Mouse (Mus musculus) hindbrain, postnatal 0 days (tissue): ENCODE measurements around the gene Abcc1. TPM values are rescaled to one million over a fixed set of nuclear protein-coding genes. Genes with fewer than 3 reads are reported as not detected.
A peak's percentile ranks its signal among the peaks of the same experiment; 100 is the strongest.

Source experiments
- ATAC-seq: fragments of 200-750 bp; cut with Nextera tagmentation; 2 replicates; pipeline ENCODE4 v1.8.0; 2017; ENCODE audit warnings: mild to moderate bottlenecking, moderate TSS enrichment, moderate library complexity
- DNase-seq: peaks from one replicate; pipeline ENCODE4 v3.0.0-alpha.2; 2015; ENCODE audit warnings: low spot score
- H3K27ac ChIP-seq: fragments of 300-500 bp; sonication (generic); 2 replicates; pipeline ENCODE4 v1.5.1; 2014; ENCODE audit warnings: mild to moderate bottlenecking
- H3K27me3 ChIP-seq: fragments of 300-500 bp; sonication (generic); 2 replicates; pipeline ENCODE4 v1.6.1; 2014; ENCODE audit warnings: low read length, mixed read lengths; ENCODE audit not compliant: insufficient read depth
- H3K36me3 ChIP-seq: fragments of 300-500 bp; sonication (generic); 2 replicates; pipeline ENCODE4 v1.6.1; 2014; ENCODE audit warnings: low read length, mixed read lengths; ENCODE audit not compliant: insufficient read depth
- H3K4me1 ChIP-seq: fragments of 300-500 bp; sonication (generic); 2 replicates; pipeline ENCODE4 v1.6.1; 2014; ENCODE audit warnings: antibody characterized with exemption, low read length, mixed read lengths; ENCODE audit not compliant: insufficient read depth
- H3K4me2 ChIP-seq: fragments of 300-500 bp; sonication (generic); 2 replicates; pipeline ENCODE4 v1.6.1; 2014; ENCODE audit warnings: low read depth, mild to moderate bottlenecking, low read length, moderate library complexity, mixed read lengths
- H3K4me3 ChIP-seq: fragments of 300-500 bp; sonication (generic); 2 replicates; pipeline ENCODE4 v1.5.1; 2014; ENCODE audit warnings: low read length
- H3K9ac ChIP-seq: fragments of 300-500 bp; sonication (generic); replicated peaks from 2 replicates; pipeline ENCODE4 v1.6.1; 2014; ENCODE audit warnings: mild to moderate bottlenecking, low read length, moderate library complexity, mixed read lengths
- H3K9me3 ChIP-seq: fragments of 300-500 bp; sonication (generic); 2 replicates; pipeline ENCODE4 v1.6.1; 2016; ENCODE audit warnings: low read length, mixed read lengths
- CTCF ChIP-seq: IDR thresholded peaks from 2 replicates; pipeline ENCODE4 v1.5.1; 2016; ENCODE audit warnings: antibody characterized with exemption, control low read depth, low read depth
- WGBS: fragments of 180-500 bp; shearing (Covaris S2); extraction: QIAGEN DNeasy Blood & Tissue Kit; methylation state at CpG from one replicate; pipeline ENCODE4 v1.1.7; 2014; 5-methylcytosine and 5-hydroxymethylcytosine counted together
- polyA plus RNA-seq: library from polyadenylated mRNA; unstranded; fragments of >200 nt; fragmentation: Nextera tagmentation; extraction: Ambion mirVana; gene quantifications from 2 replicates; pipeline ENCODE4 v1.2.1, GENCODE M21; 2015
- total RNA-seq: library from RNA; depleted of rRNA; stranded (reverse); fragments of >200 nt; gene quantifications from 2 replicates; pipeline ENCODE4 v1.2.3, GENCODE M21; 2014

The Abcc1 gene
- total and polyA plus RNA-seq, 2 experiments from 2014 or later: 9.1 to 15.2 TPM

DNA sequence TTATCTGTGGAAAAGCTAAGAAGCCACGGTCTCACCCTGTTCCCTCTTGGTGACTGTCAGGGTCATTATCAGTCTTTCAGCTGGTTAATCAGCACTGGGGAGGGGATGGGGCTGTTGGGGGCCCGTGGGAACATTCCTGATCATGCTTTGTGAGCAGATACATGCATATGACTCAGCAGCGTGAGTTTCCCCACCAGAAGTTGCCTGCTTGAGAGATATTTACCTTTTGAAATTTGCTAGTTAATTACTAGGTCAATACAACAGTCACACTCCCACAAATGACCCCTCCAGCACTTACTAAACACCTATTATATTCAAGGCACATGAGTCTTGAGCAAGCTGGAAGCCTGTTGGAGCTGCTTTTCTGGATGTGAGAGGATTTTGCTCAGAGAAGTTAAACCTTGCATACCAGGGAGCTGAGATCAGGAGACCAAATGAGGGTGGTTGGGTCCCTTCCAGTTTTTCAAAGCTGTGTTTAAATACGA lies 11.5 kb downstream of the Abcc1 start:
- H3K4me2 ChIP-seq: no peak overlapping the region
- WGBS: 63% methylated on average over 4 of the region's 4 CpGs
- DNase-seq (no peak), ATAC-seq (no peak)
- H3K9ac ChIP-seq: no peak overlapping the region
- no peak overlapping the region for H3K27ac ChIP-seq
- 0 out of 2 replicates have a peak, but pooled peaks cover 4% of the 10 kb centered on the region for H3K4me1 ChIP-seq
- H3K36me3 ChIP-seq: no peaks in the 10 kb centered on the region
- H3K27me3 ChIP-seq: no peaks in the 10 kb centered on the region
- no peak for TF ChIP-seq CTCF
- no peaks in the 10 kb centered on the region for H3K9me3 ChIP-seq
- H3K4me3 ChIP-seq: no peak overlapping the region

DNA sequence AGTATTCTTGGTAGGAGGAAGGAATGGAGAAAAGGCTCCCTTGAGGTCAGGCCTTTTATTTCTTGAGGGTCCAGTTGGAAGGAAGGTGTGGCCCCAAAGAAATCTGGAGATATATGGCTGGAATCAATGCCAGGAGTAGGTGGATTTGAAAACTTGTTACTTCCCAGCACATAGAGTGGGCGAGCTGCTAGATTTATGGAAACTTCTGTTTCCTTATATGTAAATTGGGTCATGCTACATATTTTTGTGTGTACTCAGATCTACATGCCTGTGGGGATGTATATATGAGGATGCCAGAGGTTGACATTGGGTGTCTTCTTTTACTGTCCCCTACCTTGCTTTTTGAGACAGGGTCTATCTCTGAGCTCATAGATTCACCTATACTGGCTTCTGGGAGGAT lies 14.6 kb downstream of the Abcc1 start:
- Histone ChIP-seq H3K36me3 (no peaks in the 10 kb centered on the region), H3K4me2 (no peak overlapping the region), H3K27ac (no peak overlapping the region), H3K4me3 (no peak overlapping the region), H3K9me3 (no peaks in the 10 kb centered on the region), H3K9ac (no peak overlapping the region), H3K4me1 (0 out of 2 replicates have a peak, but pooled peaks cover 4% of the 10 kb centered on the region), H3K27me3 (no peaks in the 10 kb centered on the region)
- no peak for TF ChIP-seq CTCF
- DNase-seq (no peak), ATAC-seq (no peak)
- 90% methylated on average over 1 of the region's 1 CpGs for WGBS

DNA sequence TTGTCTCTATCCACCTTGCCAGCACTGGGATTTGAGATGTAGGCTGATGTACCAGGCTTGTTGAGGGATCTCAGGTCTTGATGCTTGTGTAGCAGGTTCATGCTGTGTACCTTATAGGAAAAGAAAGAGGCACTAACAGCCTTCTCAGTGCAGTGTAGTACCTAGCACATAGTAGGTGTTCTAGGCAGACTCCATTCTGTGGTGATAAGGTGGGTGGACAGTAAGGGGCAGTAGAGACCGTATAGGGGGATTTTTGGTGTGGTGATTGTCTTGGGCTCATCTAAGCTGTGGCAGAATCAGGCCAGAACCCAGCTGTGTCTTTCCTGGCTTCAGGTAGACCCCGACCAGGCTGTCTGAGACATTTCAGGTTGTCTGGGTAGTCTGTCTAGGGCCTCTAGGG lies 15.0 kb downstream of the Abcc1 start:
- no peak overlapping the region for H3K4me2 ChIP-seq
- 75% methylated on average over 2 of the region's 2 CpGs for WGBS
- 0 out of 2 replicates have a peak, but pooled peaks cover 4% of the 10 kb centered on the region for H3K4me1 ChIP-seq
- H3K9me3 ChIP-seq: no peaks in the 10 kb centered on the region
- TF ChIP-seq CTCF: no peak
- no peaks in the 10 kb centered on the region for H3K27me3 ChIP-seq
- H3K9ac ChIP-seq: no peak overlapping the region
- H3K36me3 ChIP-seq: no peaks in the 10 kb centered on the region
- DNase-seq (no peak), ATAC-seq (no peak)
- H3K27ac ChIP-seq: no peak overlapping the region
- no peak overlapping the region for H3K4me3 ChIP-seq

DNA sequence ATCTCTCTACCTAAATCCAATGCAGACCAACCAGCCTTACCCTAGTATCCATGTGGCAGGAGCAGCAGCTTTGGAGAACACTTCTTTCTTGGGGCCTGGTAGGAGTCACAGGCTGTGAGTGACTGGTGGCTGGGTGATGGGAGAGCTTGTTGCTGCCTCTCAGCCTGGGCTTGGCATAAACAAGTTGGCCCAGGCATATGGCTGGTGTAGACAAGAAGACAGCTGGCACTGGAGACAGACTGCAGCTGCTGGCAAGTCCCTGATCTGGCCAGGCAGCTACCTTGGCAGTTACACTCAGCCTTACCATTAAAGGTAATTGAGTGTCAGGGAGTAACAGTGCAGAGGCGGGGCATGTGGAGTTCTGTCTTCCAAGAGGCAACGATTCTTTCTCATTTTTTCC lies 16.0 kb downstream of the Abcc1 start:
- 74% methylated on average over 2 of the region's 2 CpGs for WGBS
- no peaks in the 10 kb centered on the region for H3K4me1 ChIP-seq
- no peak overlapping the region for H3K4me2 ChIP-seq
- no peaks in the 10 kb centered on the region for H3K9me3 ChIP-seq
- ATAC-seq: peak; percentile 86
- H3K36me3 ChIP-seq: no peaks in the 10 kb centered on the region
- H3K27me3 ChIP-seq: no peaks in the 10 kb centered on the region
- H3K27ac ChIP-seq: no peak overlapping the region
- no peak overlapping the region for H3K9ac ChIP-seq
- no peak overlapping the region for H3K4me3 ChIP-seq
- DNase-seq: peak; percentile 71
- no peak for TF ChIP-seq CTCF

DNA sequence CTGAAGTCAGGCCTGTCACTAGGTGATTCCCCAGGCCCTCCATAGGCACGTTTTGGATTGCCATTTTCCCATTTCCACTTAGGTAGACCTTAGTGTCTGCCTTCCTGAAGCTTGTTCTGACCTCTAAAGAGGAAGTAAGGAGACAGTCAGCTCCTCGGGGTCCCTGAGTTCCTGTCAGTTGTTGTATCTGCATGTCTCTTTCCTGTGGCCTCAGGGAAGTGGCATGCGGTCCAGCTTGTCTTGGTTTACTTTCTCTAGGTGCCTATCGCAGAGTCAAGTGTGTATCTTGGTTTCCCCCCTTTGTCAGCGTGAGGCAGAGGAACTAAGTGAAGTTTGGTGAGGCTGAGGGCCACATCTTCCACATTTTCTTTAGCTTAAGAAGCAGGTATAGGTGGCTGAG lies 17.3 kb downstream of the Abcc1 start:
- no peak for TF ChIP-seq CTCF
- WGBS: 87% methylated on average over 5 of the region's 5 CpGs
- Histone ChIP-seq H3K27me3 (no peaks in the 10 kb centered on the region), H3K9ac (no peak overlapping the region), H3K4me2 (no peak overlapping the region), H3K4me3 (no peak overlapping the region), H3K4me1 (no peaks in the 10 kb centered on the region), H3K36me3 (no peaks in the 10 kb centered on the region), H3K27ac (no peak overlapping the region), H3K9me3 (no peaks in the 10 kb centered on the region)
- DNase-seq: no peak
- no peak for ATAC-seq

DNA sequence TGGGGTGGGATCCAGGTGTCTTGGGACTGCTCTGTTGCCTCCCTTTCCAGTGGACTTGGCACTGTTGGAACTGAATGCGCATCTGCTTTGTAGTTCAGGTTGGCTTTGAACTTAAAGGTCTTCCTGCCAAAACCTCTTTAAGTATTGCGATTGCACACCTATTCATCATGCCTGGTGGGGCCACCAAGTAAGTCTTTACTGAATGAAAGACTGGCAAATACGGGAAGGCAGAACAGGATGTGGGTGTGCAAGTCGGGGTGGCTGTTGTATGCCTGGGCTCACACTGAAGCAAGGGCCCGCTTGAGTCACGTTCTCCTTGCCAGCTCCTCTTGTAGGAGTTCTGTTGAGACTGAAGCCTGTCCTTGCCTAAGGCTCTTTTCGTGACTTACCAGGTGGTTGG lies 18.5 kb downstream of the Abcc1 start:
- ATAC-seq (no peak), DNase-seq (no peak)
- whole genome bisulfite sequencing: 79% methylated on average over 7 of the region's 7 CpGs
- no peaks in the 10 kb centered on the region for H3K36me3 ChIP-seq
- H3K4me1 ChIP-seq: no peaks in the 10 kb centered on the region
- H3K4me3 ChIP-seq: no peak overlapping the region
- TF ChIP-seq CTCF: no peak
- H3K27ac ChIP-seq: no peak overlapping the region
- no peaks in the 10 kb centered on the region for H3K9me3 ChIP-seq
- H3K4me2 ChIP-seq: no peak overlapping the region
- H3K27me3 ChIP-seq: no peaks in the 10 kb centered on the region
- H3K9ac ChIP-seq: no peak overlapping the region

DNA sequence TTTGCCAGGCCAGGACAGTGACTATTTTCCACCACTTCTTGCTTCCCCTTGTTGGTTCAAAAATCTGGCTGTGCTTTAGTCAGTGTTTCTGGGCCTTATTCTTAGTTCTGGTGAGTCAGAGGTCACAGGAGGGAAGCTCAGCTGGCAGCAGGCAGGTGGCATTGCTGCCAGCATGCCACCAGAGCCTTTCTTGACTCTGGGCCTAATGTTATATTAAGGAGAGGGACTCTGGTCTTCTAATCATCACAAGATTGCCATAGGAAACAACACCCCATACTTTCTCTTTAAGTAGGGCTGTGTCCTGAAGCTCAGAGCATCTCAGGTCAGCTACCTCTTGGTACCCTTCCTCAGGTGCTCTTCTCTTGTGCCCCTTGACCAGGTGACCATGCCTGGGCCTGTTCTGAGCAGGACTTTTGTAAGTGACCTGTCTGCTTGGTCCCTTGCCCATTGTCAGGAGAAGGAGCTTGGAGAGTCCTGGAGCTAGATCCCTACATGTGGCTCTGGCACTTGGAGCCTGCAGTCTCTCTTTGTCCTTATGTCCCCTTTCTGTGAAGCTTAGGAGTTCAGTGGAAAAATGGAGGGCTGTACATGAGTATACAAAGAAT lies 19.8 kb downstream of the Abcc1 start:
- H3K4me1 ChIP-seq: no peaks in the 10 kb centered on the region
- H3K9me3 ChIP-seq: no peaks in the 10 kb centered on the region
- H3K4me3 ChIP-seq: no peak overlapping the region
- H3K36me3 ChIP-seq: no peaks in the 10 kb centered on the region
- TF ChIP-seq CTCF: no peak
- H3K9ac ChIP-seq: no peak overlapping the region
- no peak for ATAC-seq
- H3K4me2 ChIP-seq: no peak overlapping the region
- no peak for DNase-seq
- H3K27me3 ChIP-seq: no peaks in the 10 kb centered on the region
- H3K27ac ChIP-seq: no peak overlapping the region
